Mouse (Mus musculus): ENCODE results near the gene Pdlim4. TPM values are rescaled to one million over a fixed set of nuclear protein-coding genes. Genes with fewer than 3 reads are reported as not detected.

Pdlim4 gene
- polyA plus RNA-seq, 1 experiment from 2014 or later: 9.5 TPM

GRCm38 (mm10) chr11:54071726-54072445 is 3.1 kb upstream of the Pdlim4 start:
- H3K36me3 ChIP-seq: no peaks in the 10 kb centered on the region
- peaks cover 47% of the 10 kb centered on the region for H3K4me1 ChIP-seq
- H3K27ac ChIP-seq (replicated peaks): no peak overlapping the region
- peaks cover 92% of the 10 kb centered on the region for H3K27me3 ChIP-seq (replicated peaks)
- no peak overlapping the region for H3K9ac ChIP-seq
- no peak overlapping the region for H3K4me3 ChIP-seq
- ATAC-seq (ENCODE audit: extremely low read depth, insufficient number of reproducible peaks, low FRiP score, low TSS enrichment): no peak
- no peak overlapping the region for H3K4me2 ChIP-seq
- H3K9me3 ChIP-seq: no peaks in the 10 kb centered on the region
- WGBS: 85% methylated on average over 5 of the region's 5 CpGs

GRCm38 (mm10) chr11:54067996-54068519 is 756 bp downstream of the Pdlim4 start:
- Histone ChIP-seq H3K4me3 (peak overlapping the region; percentile 63), H3K4me1 (peaks cover 69% of the 10 kb centered on the region), H3K27ac (replicated peaks) (no peak overlapping the region; the same call in 1 of the 2 replicates), H3K9me3 (no peaks in the 10 kb centered on the region), H3K36me3 (no peaks in the 10 kb centered on the region), H3K9ac (peak overlapping the region; percentile 82), H3K4me2 (peak overlapping the region; percentile 94), H3K27me3 (replicated peaks) (peaks cover 91% of the 10 kb centered on the region)
- 29% methylated on average over 4 of the region's 4 CpGs for WGBS
- ATAC-seq (ENCODE audit: extremely low read depth, insufficient number of reproducible peaks, low FRiP score, low TSS enrichment): no peak

GRCm38 (mm10) chr11:54067318-54067995 is 1.4 kb downstream of the Pdlim4 start:
- peak overlapping the region; percentile 63; the same call in 1 of the 2 replicates for H3K4me3 ChIP-seq
- ATAC-seq (ENCODE audit: extremely low read depth, insufficient number of reproducible peaks, low FRiP score, low TSS enrichment): no peak
- H3K27ac ChIP-seq (replicated peaks): no peak overlapping the region
- H3K36me3 ChIP-seq: no peaks in the 10 kb centered on the region
- no peaks in the 10 kb centered on the region for H3K9me3 ChIP-seq
- no peak overlapping the region for H3K9ac ChIP-seq
- peaks cover 87% of the 10 kb centered on the region for H3K27me3 ChIP-seq (replicated peaks)
- peak overlapping the region; percentile 94 for H3K4me2 ChIP-seq
- peaks cover 69% of the 10 kb centered on the region for H3K4me1 ChIP-seq
- WGBS: 27% methylated on average over 12 of the region's 12 CpGs

GRCm38 (mm10) chr11:54066400-54066799 is 2.4 kb downstream of the Pdlim4 start:
- WGBS: 55% methylated on average over 5 of the region's 5 CpGs
- Histone ChIP-seq H3K27me3 (replicated peaks) (peaks cover 80% of the 10 kb centered on the region), H3K27ac (replicated peaks) (no peak overlapping the region), H3K9ac (peak overlapping the region; percentile 6; the same call in 1 of the 2 replicates), H3K4me1 (peaks cover 69% of the 10 kb centered on the region), H3K9me3 (no peaks in the 10 kb centered on the region), H3K4me2 (no peak overlapping the region), H3K4me3 (no peak overlapping the region), H3K36me3 (no peaks in the 10 kb centered on the region)
- no peak for ATAC-seq (ENCODE audit: extremely low read depth, insufficient number of reproducible peaks, low FRiP score, low TSS enrichment)

GRCm38 (mm10) chr11:54065915-54066178 is 3.0 kb downstream of the Pdlim4 start:
- Histone ChIP-seq H3K27ac (replicated peaks) (no peak overlapping the region), H3K36me3 (no peaks in the 10 kb centered on the region), H3K9ac (no peak overlapping the region), H3K4me3 (no peak overlapping the region), H3K27me3 (replicated peaks) (peaks cover 79% of the 10 kb centered on the region), H3K9me3 (no peaks in the 10 kb centered on the region), H3K4me2 (no peak overlapping the region), H3K4me1 (peaks cover 73% of the 10 kb centered on the region)
- 84% methylated on average over 4 of the region's 4 CpGs for WGBS
- ATAC-seq (ENCODE audit: extremely low read depth, insufficient number of reproducible peaks, low FRiP score, low TSS enrichment): no peak

GRCm38 (mm10) chr11:54065106-54065914 is 3.5 kb downstream of the Pdlim4 start:
- no peaks in the 10 kb centered on the region for H3K36me3 ChIP-seq
- 68% methylated on average over 12 of the region's 12 CpGs for WGBS
- H3K4me2 ChIP-seq: no peak overlapping the region
- peaks cover 76% of the 10 kb centered on the region for H3K4me1 ChIP-seq
- no peak for ATAC-seq (ENCODE audit: extremely low read depth, insufficient number of reproducible peaks, low FRiP score, low TSS enrichment)
- no peaks in the 10 kb centered on the region for H3K9me3 ChIP-seq
- no peak overlapping the region for H3K27ac ChIP-seq (replicated peaks)
- H3K4me3 ChIP-seq: no peak overlapping the region
- H3K27me3 ChIP-seq (replicated peaks): peaks cover 74% of the 10 kb centered on the region
- no peak overlapping the region for H3K9ac ChIP-seq

GRCm38 (mm10) chr11:54064412-54064978 is 4.3 kb downstream of the Pdlim4 start:
- WGBS: 49% methylated on average over 3 of the region's 3 CpGs
- Histone ChIP-seq H3K4me2 (no peak overlapping the region), H3K4me3 (no peak overlapping the region), H3K27ac (replicated peaks) (no peak overlapping the region), H3K4me1 (peaks cover 82% of the 10 kb centered on the region), H3K9me3 (no peaks in the 10 kb centered on the region), H3K9ac (no peak overlapping the region), H3K27me3 (replicated peaks) (peaks cover 66% of the 10 kb centered on the region), H3K36me3 (no peaks in the 10 kb centered on the region)
- no peak for ATAC-seq (ENCODE audit: extremely low read depth, insufficient number of reproducible peaks, low FRiP score, low TSS enrichment)

GRCm38 (mm10) chr11:54063472-54063775 is 5.4 kb downstream of the Pdlim4 start:
- peaks cover 83% of the 10 kb centered on the region for H3K4me1 ChIP-seq

GRCm38 (mm10) chr11:54062753-54063471 is 5.9 kb downstream of the Pdlim4 start:
- Histone ChIP-seq H3K9ac (peak overlapping the region; percentile 17; the same call in 1 of the 2 replicates), H3K36me3 (no peaks in the 10 kb centered on the region), H3K9me3 (no peaks in the 10 kb centered on the region), H3K27me3 (replicated peaks) (peaks cover 51% of the 10 kb centered on the region), H3K27ac (replicated peaks) (0 out of 2 replicates have a peak overlapping the region, but pooled peaks have one; percentile 28), H3K4me3 (no peak overlapping the region), H3K4me2 (no peak overlapping the region), H3K4me1 (peaks cover 83% of the 10 kb centered on the region)
- 71% methylated on average over 9 of the region's 9 CpGs for WGBS
- ATAC-seq (ENCODE audit: extremely low read depth, insufficient number of reproducible peaks, low FRiP score, low TSS enrichment): no peak

More at GRCm38 (mm10) chr11:54063472-54063775, 5.4 kb downstream of the Pdlim4 start:
- H3K27ac ChIP-seq (replicated peaks): no peak overlapping the region
- no peak for ATAC-seq (ENCODE audit: extremely low read depth, insufficient number of reproducible peaks, low FRiP score, low TSS enrichment)
- H3K36me3 ChIP-seq: no peaks in the 10 kb centered on the region
- H3K9ac ChIP-seq: no peak overlapping the region
- 91% methylated on average over 10 of the region's 10 CpGs for WGBS
- no peaks in the 10 kb centered on the region for H3K9me3 ChIP-seq
- no peak overlapping the region for H3K4me3 ChIP-seq
- peaks cover 55% of the 10 kb centered on the region for H3K27me3 ChIP-seq (replicated peaks)
- no peak overlapping the region for H3K4me2 ChIP-seq

GRCm38 (mm10) chr11:54062086-54062752 is 6.6 kb downstream of the Pdlim4 start:
- no peak for ATAC-seq (ENCODE audit: extremely low read depth, insufficient number of reproducible peaks, low FRiP score, low TSS enrichment)
- Histone ChIP-seq H3K9me3 (no peaks in the 10 kb centered on the region), H3K4me2 (no peak overlapping the region), H3K9ac (peak overlapping the region; percentile 17; the same call in 1 of the 2 replicates), H3K4me3 (no peak overlapping the region), H3K27ac (replicated peaks) (0 out of 2 replicates have a peak overlapping the region, but pooled peaks have one; percentile 28), H3K4me1 (peaks cover 77% of the 10 kb centered on the region), H3K36me3 (no peaks in the 10 kb centered on the region), H3K27me3 (replicated peaks) (peaks cover 48% of the 10 kb centered on the region)
- WGBS: 65% methylated on average over 12 of the region's 12 CpGs
